Mouse (Mus musculus) G1E (cell line): Measurements from ENCODE around the gene Nrxn3. TPM values are rescaled to one million over a fixed set of nuclear protein-coding genes. Genes with fewer than 3 reads are reported as not detected.

Source experiments
- ATAC-seq: 2 replicates; pipeline ENCODE4 v1.8.0; 2016; ENCODE audit warnings: mild to moderate bottlenecking; ENCODE audit not compliant: insufficient number of reproducible peaks, poor library complexity, low FRiP score, severe bottlenecking; ENCODE audit errors: extremely low read depth
- DNase-seq: peaks from one replicate; pipeline ENCODE4 v3.0.0; 2012; ENCODE audit warnings: low spot score
- H3K27me3 ChIP-seq: 2 replicates; pipeline ENCODE4 v1.6.1; 2012; ENCODE audit warnings: mild to moderate bottlenecking, low read length, inconsistent platforms; ENCODE audit not compliant: insufficient read depth
- H3K36me3 ChIP-seq: replicated peaks from 2 replicates; pipeline ENCODE3; 2012; ENCODE audit warnings: mild to moderate bottlenecking, inconsistent platforms
- H3K4me1 ChIP-seq: 2 replicates; pipeline ENCODE4 v1.6.1; 2012; ENCODE audit warnings: low read depth, low read length, inconsistent platforms, mixed read lengths; ENCODE audit not compliant: insufficient read depth
- H3K4me3 ChIP-seq: 2 replicates; pipeline ENCODE4 v1.5.1; 2012; ENCODE audit warnings: low read depth, mild to moderate bottlenecking, inconsistent platforms, low read length, moderate library complexity, mixed read lengths
- H3K9me3 ChIP-seq: replicated peaks from 2 replicates; pipeline ENCODE4 v1.6.1; 2012; ENCODE audit warnings: inconsistent platforms
- CTCF ChIP-seq: IDR thresholded peaks from 2 replicates; pipeline ENCODE4 v1.5.1; 2012; ENCODE audit warnings: low read depth, low read length, inconsistent platforms, mixed read lengths
- GATA1 ChIP-seq: IDR thresholded peaks from 2 replicates; pipeline ENCODE4 v1.6.1; 2012; ENCODE audit warnings: borderline replicate concordance, low read length, inconsistent platforms, mixed read lengths
- GATA2 ChIP-seq: IDR thresholded peaks from 2 replicates; pipeline ENCODE4 v1.6.1; 2012; ENCODE audit warnings: low read depth, low read length, inconsistent platforms, borderline replicate concordance
- POLR2AphosphoS5 ChIP-seq: IDR thresholded peaks from 2 replicates; pipeline ENCODE4 v1.6.1; 2012; ENCODE audit warnings: low read depth, low read length, inconsistent platforms; ENCODE audit not compliant: insufficient replicate concordance
- TAL1 ChIP-seq: conservative IDR thresholded peaks from 2 replicates; pipeline ENCODE4 v1.6.1; 2012; ENCODE audit warnings: low read depth, low read length, inconsistent platforms, mixed read lengths
- polyA plus RNA-seq: library from polyadenylated mRNA; stranded (reverse); fragments of >175 nt; gene quantifications from 2 replicates; pipeline ENCODE4 v1.2.3, GENCODE M21; 2012
- total RNA-seq, 2 experiments: library from RNA; stranded (forward) in 1 of 2; stranded (reverse) in 1 of 2; fragments of 200-1000 nt in 1 of 2; fragments of >200 nt in 1 of 2; fragmentation: Nextera tagmentation in 1 of 2; gene quantifications; 2 replicates each; pipeline ENCODE4 v1.2.3; 2014 to 2017

Gene Nrxn3
- total and polyA plus RNA-seq, 3 experiments, result 0.22 TPM; not detected in 2

GRCm38 (mm10) chr12:88746788-88747187 is 24.1 kb downstream of the Nrxn3 start:
- Histone ChIP-seq H3K27me3 (no peaks in the 10 kb centered on the region), H3K4me1 (no peaks in the 10 kb centered on the region), H3K9me3 (no peaks in the 10 kb centered on the region), H3K36me3 (no peaks in the 10 kb centered on the region), H3K4me3 (no peak overlapping the region)
- no peak for DNase-seq
- no peak for ATAC-seq
- TF ChIP-seq CTCF (no peak), GATA1 (no peak), POLR2AphosphoS5 (no peak), GATA2 (no peak), TAL1 (no peak)

- DNase-seq (no peak), ATAC-seq (no peak)
- Histone ChIP-seq H3K9me3 (no peaks in the 10 kb centered on the region), H3K4me3 (no peak overlapping the region), H3K36me3 (no peaks in the 10 kb centered on the region), H3K27me3 (no peaks in the 10 kb centered on the region), H3K4me1 (no peaks in the 10 kb centered on the region)
- no peak for TF ChIP-seq POLR2AphosphoS5
These were observed 42.1 kb downstream of the Nrxn3 start for GRCm38 (mm10) chr12:88764791-88765190.

DNA sequence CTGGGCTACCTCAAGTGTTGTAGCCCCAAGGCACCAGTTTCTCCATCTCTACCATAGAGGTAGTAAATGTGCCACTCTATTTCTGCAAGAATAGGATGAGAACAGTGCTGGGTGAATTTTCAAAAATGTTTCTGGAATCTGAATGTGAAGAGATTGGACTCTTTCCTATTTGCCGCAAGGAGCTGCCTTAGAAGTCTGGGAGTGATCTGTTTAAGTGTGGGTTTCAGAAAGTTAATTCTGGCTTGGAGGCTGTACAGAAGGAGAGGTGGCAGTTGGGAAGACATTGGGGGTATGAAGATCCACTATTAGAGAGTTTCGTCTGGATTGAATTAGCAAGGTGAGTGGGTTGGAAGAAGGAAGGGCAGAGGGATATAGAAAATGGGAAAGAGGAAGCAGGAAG is 52.0 kb downstream of the Nrxn3 start:
- Histone ChIP-seq H3K4me3 (no peak overlapping the region), H3K9me3 (no peaks in the 10 kb centered on the region), H3K27me3 (no peaks in the 10 kb centered on the region), H3K4me1 (no peaks in the 10 kb centered on the region), H3K36me3 (no peaks in the 10 kb centered on the region)
- ATAC-seq (no peak), DNase-seq (no peak)
- TF ChIP-seq CTCF, result no peak
- no peak for TF ChIP-seq TAL1
- no peak for TF ChIP-seq GATA2
- TF ChIP-seq GATA1, result no peak
- no peak for TF ChIP-seq POLR2AphosphoS5

DNA sequence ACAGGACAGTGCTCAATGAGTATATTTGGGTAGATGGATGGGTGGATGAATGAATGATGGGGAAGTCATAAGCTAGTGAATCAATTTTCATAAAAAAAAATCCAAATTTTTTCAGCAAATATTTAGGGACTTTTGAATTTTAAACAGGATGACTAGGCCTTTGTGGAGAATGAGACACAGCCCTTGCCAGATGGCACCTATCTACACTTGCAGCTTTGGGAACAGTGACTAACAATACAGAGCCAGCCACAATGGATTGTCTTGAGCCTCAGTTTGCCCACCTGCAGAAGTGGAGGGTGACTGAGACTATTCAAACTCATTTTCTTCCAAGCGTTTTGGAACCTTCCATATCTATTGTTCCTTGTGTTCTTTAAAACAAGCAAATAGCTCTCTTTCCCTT is 55.4 kb downstream of the Nrxn3 start:
- Histone ChIP-seq H3K36me3 (no peaks in the 10 kb centered on the region), H3K9me3 (no peaks in the 10 kb centered on the region), H3K4me3 (no peak overlapping the region), H3K4me1 (no peaks in the 10 kb centered on the region), H3K27me3 (no peaks in the 10 kb centered on the region)
- ATAC-seq (no peak; the same call in 1 of the 2 replicates), DNase-seq (no peak)
- TF ChIP-seq GATA2, result no peak
- no peak for TF ChIP-seq POLR2AphosphoS5
- TF ChIP-seq GATA1, result no peak
- no peak for TF ChIP-seq CTCF

DNA sequence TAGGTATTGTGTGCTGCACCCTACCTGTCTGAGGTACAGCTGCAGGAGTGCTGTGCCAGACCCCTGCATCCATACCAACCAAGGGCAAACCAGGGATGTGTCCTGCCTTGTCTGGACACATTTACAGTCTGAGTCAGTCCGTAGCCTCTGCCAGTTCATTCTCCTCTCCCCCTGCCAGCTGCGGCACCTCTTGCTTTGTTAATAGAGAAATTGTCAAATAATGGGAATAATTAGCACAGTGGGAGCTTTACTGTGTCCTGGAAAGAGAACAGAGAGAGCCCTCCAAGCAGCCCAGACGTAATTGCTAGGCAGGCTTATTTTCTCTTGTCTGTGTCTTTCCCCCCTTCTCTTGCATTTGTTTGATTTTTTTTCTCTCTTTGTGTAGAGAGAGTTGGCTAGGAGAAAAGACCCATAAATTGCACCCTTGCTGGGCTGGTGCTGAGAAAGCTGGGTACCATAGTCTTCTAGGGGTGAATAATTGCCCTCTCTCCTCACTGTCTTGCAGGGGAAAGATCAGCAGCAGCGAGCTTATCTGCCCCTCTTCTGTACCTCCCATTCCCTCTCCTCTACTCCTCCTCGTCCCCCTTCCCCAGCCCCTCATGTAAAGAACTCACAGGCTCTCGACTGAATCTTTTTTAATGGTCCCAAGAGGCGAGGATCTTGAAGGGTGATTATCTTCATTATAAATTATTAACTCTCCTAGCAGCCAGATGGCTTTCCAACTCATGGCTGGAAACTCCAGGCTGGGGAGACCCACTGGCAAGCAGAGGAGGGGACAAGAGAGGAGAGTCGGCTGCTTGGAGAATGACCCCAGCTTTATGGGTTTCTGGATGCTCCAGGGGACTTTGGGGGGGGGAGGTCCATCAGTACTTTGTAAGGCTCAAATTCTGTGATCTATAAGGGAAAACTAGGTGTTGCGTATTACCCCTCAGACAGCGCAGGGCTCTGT is 61.8 kb downstream of the Nrxn3 start:
- no peaks in the 10 kb centered on the region for H3K9me3 ChIP-seq
- H3K4me3 ChIP-seq, result no peak overlapping the region
- no peaks in the 10 kb centered on the region for H3K4me1 ChIP-seq
- H3K27me3 ChIP-seq, result no peaks in the 10 kb centered on the region; the same call in 1 of the 2 replicates
- DNase-seq (no peak), ATAC-seq (no peak)
- H3K36me3 ChIP-seq, result no peaks in the 10 kb centered on the region
- TF ChIP-seq POLR2AphosphoS5 (no peak), CTCF (no peak), GATA2 (no peak)

GRCm38 (mm10) chr12:88793314-88793713 is 70.6 kb downstream of the Nrxn3 start:
- no peak for DNase-seq
- H3K4me1 ChIP-seq, result no peaks in the 10 kb centered on the region
- ATAC-seq, result no peak
- peaks cover 7% of the 10 kb centered on the region; the same call in 1 of the 2 replicates for H3K27me3 ChIP-seq
- H3K4me3 ChIP-seq, result no peak overlapping the region
- H3K9me3 ChIP-seq, result no peaks in the 10 kb centered on the region
- TF ChIP-seq CTCF (no peak), TAL1 (no peak)
- H3K36me3 ChIP-seq, result no peaks in the 10 kb centered on the region
